Mouse (Mus musculus) lung, adult 2 months (tissue): ENCODE measurements around the gene Rnf145.

Experiments used
- CTCF ChIP-seq: fragments of 200-500 bp; IDR thresholded peaks from 2 replicates; pipeline ENCODE4 v1.5.1; 2011; ENCODE audit warnings: mild to moderate bottlenecking, low read length, control low read depth; ENCODE audit not compliant: insufficient read depth
- POLR2A ChIP-seq: fragments of 200-500 bp; IDR thresholded peaks from 2 replicates; pipeline ENCODE4 v1.6.1; 2011; ENCODE audit warnings: low read depth, mild to moderate bottlenecking, control low read depth, low read length, borderline replicate concordance; ENCODE audit errors: extremely low read depth

DNA sequence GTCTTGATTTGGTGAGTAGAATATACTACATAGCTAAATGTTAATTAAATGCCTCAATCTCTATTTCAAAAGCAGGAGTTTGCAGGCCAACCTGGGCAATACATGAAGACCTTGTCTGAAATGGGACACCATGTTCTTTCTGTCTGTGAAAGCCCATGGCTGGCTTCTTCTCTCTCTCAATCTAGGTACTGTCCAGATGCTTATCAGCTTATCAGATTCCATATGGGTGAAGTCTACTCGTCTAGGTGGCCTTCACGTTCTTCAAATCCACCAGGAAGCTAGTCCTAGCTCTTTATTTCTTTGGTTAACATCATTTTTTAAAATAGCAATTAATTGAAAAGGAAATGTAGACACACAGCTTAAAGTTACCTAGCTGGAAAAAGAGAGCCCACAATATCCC lies 8.9 kb upstream of the Rnf145 start:
- TF ChIP-seq POLR2A = no peak
- TF ChIP-seq CTCF = no peak
